Comparison of ENCODE assay signal across 1 mouse cellular context in the genomic region with DNA sequence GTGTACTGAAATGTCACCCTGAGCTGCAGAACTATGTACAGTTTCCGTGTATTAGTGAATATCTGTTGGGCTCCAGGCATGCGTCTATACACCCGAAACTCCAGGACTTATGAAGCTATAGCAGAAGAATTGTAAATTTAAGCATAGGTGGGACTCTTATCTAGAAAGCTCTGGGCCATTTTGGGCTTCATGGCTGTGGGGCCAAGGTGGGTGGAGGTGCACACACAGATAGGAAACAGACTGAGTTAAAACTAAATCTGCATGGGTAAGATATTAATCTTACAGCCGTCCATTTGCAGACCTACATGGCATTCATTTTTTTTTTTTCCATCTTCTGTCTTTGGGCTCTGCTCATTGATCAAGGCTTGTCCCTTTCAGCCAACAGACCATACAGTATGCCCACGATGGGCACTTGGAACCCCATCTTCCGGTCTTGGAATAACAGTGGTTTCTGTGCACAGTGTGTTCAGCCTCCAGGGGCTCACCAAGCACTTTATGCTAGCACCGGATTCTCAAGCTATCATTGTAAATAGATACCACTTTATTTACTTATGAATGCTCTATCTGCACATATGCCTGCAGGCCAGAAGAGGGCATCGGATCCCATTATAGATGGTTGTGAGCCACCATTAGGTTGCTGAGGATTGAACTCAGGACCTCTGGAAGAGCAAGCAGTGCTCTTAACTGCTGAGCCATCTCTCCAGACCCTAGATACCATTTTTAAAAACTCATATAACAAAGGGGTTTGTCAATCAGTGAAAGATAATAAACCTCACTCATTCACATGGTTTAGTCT.
TF ChIP-seq lines count a peak whose summit lies in the region.

No protein-coding gene starts in this region.

TF ChIP-seq in CH12.LX, 34 proteins besides CTCF, POLR2A, EP300 and RAD21 (continued from another document):
- TF ChIP-seq SMC3 (IDR thresholded peaks at IDR 0.05; ENCODE audit: low read depth, low read length) = peak; percentile 32
